Mouse (Mus musculus) forebrain, postnatal 0 days (tissue): ENCODE measurements around the gene 2310009B15Rik. TPM values are rescaled to one million over a fixed set of nuclear protein-coding genes. Genes with fewer than 3 reads are reported as not detected.
"Not testable (repeated sequence)": the region's sequence is repeated elsewhere in the genome, so short reads cannot be mapped to it uniquely, and the experiment has no call there.

Source experiments
- ATAC-seq: fragments of 200-750 bp; cut with Nextera tagmentation; 2 replicates; pipeline ENCODE4 v1.8.0; 2017; ENCODE audit warnings: mild to moderate bottlenecking, moderate library complexity
- DNase-seq: peaks from one replicate; pipeline ENCODE4 v3.0.0-alpha.2; 2015
- H3K27ac ChIP-seq: fragments of 300-500 bp; sonication (generic); 2 replicates; pipeline ENCODE4 v1.5.1; 2014; ENCODE audit warnings: low read depth, mild to moderate bottlenecking, antibody characterized with exemption, low read length, moderate library complexity, mixed read lengths
- H3K27me3 ChIP-seq: fragments of 300-500 bp; sonication (generic); 2 replicates; pipeline ENCODE4 v1.6.1; 2014; ENCODE audit warnings: mild to moderate bottlenecking, low read length, mixed read lengths; ENCODE audit not compliant: insufficient read depth
- H3K36me3 ChIP-seq: fragments of 300-500 bp; sonication (generic); 2 replicates; pipeline ENCODE4 v1.6.1; 2014; ENCODE audit warnings: mild to moderate bottlenecking, moderate library complexity; ENCODE audit not compliant: insufficient read depth
- H3K4me1 ChIP-seq: fragments of 300-500 bp; sonication (generic); 2 replicates; pipeline ENCODE4 v1.6.1; 2014; ENCODE audit warnings: antibody characterized with exemption; ENCODE audit not compliant: insufficient read depth
- H3K4me2 ChIP-seq: fragments of 300-500 bp; sonication (generic); 2 replicates; pipeline ENCODE4 v1.6.1; 2014; ENCODE audit warnings: low read depth, mild to moderate bottlenecking, moderate library complexity
- H3K4me3 ChIP-seq: fragments of 300-500 bp; sonication (generic); 2 replicates; pipeline ENCODE4 v1.5.1; 2014; ENCODE audit warnings: low read depth, low read length, mixed read lengths
- H3K9ac ChIP-seq: fragments of 300-500 bp; sonication (generic); 2 replicates; pipeline ENCODE4 v1.6.1; 2014; ENCODE audit warnings: mild to moderate bottlenecking
- H3K9me3 ChIP-seq: fragments of 300-500 bp; sonication (generic); 2 replicates; pipeline ENCODE4 v1.6.1; 2016; ENCODE audit warnings: low read length
- CTCF ChIP-seq: sonication (generic); IDR thresholded peaks from 2 replicates; pipeline ENCODE4 v1.5.1; 2016; ENCODE audit warnings: antibody characterized with exemption, control low read depth, low read depth
- WGBS: fragments of 180-500 bp; shearing (Covaris S2); extraction: QIAGEN DNeasy Blood & Tissue Kit; methylation state at CpG from one replicate; pipeline ENCODE4 v1.1.7; 2014; 5-methylcytosine and 5-hydroxymethylcytosine counted together
- polyA plus RNA-seq: library from polyadenylated mRNA; unstranded; fragments of >200 nt; fragmentation: Nextera tagmentation; extraction: Ambion mirVana; gene quantifications from 2 replicates; pipeline ENCODE4 v1.2.1, GENCODE M21; 2015
- total RNA-seq: library from RNA; depleted of rRNA; stranded (reverse); fragments of >200 nt; gene quantifications from 2 replicates; pipeline ENCODE4 v1.2.3, GENCODE M21; 2014; rRNA removed

The 2310009B15Rik gene
- 33.0 and 37.4 TPM in 2 replicates for total RNA-seq
- polyA plus RNA-seq: 41.9 and 45.8 TPM in 2 replicates

DNA sequence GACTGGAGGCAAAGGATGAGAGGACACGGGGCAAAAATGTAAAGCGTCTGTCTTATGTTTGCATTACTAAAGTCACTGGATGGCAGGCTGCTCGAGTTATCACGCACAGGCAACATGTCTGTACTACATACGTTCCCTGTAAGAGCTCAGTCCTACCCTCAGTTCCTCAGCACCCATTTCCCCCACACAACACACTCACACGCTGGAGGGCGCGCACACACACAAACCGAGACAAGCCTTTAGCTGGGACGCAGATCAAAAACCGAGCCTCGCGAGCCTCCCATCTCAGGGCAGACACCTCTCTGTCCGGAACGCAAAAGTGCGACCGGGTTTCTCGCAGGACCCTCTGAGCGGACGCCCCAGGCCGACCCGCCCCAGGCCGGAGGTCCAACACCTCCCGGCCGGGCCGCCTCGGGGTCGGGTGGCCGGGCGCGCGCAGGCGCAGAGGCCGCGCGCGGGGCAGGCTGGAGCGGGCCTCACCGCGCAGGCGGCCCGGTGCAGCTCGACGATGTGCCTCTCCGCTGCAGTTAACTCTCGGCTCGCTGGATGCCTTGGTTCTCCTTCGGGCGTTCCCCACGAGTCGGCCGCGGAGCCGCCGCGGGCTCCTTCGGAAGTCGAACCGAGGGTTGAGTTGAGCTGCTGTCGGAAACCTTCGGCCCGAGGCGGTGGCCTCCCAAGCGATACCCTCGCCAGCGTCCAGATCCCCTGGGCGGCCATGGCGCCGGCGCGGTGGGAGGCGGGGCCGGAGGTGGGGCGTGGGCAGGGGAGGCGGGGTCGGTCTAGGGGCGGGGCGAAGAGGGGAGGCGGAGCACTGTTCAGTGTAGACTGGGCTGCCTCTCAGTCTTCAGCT is at the start of gene 2310009B15Rik:
Gene 2310009B15Rik, minus strand, starts transcription at position 752 of the 850 bp plus-strand sequence.
- H3K4me2 ChIP-seq: peak within 1 kb of the TSS; percentile 39
- not testable (repeated sequence) for H3K36me3 ChIP-seq
- ATAC-seq: peak; percentile 97

DNA sequence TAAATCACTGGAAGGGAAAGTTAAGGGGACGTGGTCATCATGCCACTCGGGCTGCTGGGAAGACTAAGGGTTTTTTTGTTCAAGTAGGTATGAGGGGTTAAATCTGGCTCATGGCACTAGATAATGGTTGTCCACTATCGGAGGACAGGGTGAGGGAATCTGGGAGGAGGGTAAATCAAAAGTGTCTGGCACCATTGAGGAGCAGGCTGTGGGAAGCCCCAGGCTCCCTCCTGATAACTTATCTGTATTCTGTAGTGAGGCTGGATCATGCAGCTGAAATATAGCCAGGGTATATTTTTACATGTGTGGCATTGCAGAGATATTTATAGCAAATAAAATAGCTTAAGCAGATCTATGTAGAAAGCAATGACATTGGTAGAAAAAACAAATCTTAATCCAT is 49.6 kb upstream of the 2310009B15Rik start:
- Histone ChIP-seq H3K4me3 (no peak overlapping the region), H3K27ac (no peak overlapping the region), H3K36me3 (no peaks in the 10 kb centered on the region), H3K27me3 (no peaks in the 10 kb centered on the region), H3K4me2 (no peak overlapping the region), H3K4me1 (no peaks in the 10 kb centered on the region), H3K9me3 (no peaks in the 10 kb centered on the region), H3K9ac (no peak overlapping the region)
- WGBS: 85% methylated on average over 3 of the region's 3 CpGs
- ATAC-seq (no peak), DNase-seq (no peak)
- TF ChIP-seq CTCF: no peak

More for the DNA sequence above, at the start of gene 2310009B15Rik:
- H3K9me3 ChIP-seq, H3K27me3 ChIP-seq, H3K4me1 ChIP-seq: not testable (repeated sequence)
- H3K4me3 ChIP-seq: peak within 1 kb of the TSS; percentile 48
- peak within 1 kb of the TSS; percentile 65 for H3K9ac ChIP-seq
- under 1% methylated on average over 31 of the region's 79 CpGs for WGBS
- DNase-seq: peak; percentile 88
- peak within 1 kb of the TSS; percentile 78 for H3K27ac ChIP-seq

GRCm38 (mm10) chr1:138905092-138905765 is 48.6 kb upstream of the 2310009B15Rik start:
- no peak for DNase-seq
- no peak overlapping the region for H3K4me2 ChIP-seq
- H3K27ac ChIP-seq: no peak overlapping the region
- no peaks in the 10 kb centered on the region for H3K27me3 ChIP-seq
- ATAC-seq: no peak
- H3K9ac ChIP-seq: no peak overlapping the region
- TF ChIP-seq CTCF: no peak
- no peak overlapping the region for H3K4me3 ChIP-seq
- 91% methylated on average over 3 of the region's 3 CpGs for WGBS
- no peaks in the 10 kb centered on the region for H3K36me3 ChIP-seq
- no peaks in the 10 kb centered on the region for H3K4me1 ChIP-seq
- no peaks in the 10 kb centered on the region for H3K9me3 ChIP-seq

DNA sequence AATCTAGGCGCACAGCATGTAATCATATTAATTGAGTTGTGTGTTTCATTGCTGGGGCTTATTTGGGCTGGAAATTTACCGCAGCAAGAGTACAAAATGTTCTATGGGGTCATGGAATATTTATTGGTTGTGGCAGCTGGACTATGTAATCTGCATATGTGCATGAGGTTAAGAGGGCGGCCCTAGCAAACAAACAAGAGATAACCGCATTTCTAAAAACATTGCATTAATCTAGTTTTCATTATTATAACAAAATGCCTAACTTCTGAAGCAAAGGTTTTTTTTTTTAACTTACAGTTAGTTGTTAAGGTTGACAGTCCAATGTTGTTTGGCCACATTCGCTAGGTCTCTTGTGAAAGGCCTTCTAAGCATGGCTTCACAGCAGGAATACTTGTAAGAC is 47.2 kb upstream of the 2310009B15Rik start:
- H3K9ac ChIP-seq: no peak overlapping the region
- no peaks in the 10 kb centered on the region for H3K27me3 ChIP-seq
- H3K27ac ChIP-seq: no peak overlapping the region
- no peak for TF ChIP-seq CTCF
- H3K36me3 ChIP-seq: no peaks in the 10 kb centered on the region
- no peaks in the 10 kb centered on the region for H3K4me1 ChIP-seq
- H3K9me3 ChIP-seq: no peaks in the 10 kb centered on the region
- ATAC-seq: no peak
- no peak for DNase-seq
- H3K4me2 ChIP-seq: no peak overlapping the region
- 98% methylated on average over 5 of the region's 5 CpGs for WGBS
- no peak overlapping the region for H3K4me3 ChIP-seq

DNA sequence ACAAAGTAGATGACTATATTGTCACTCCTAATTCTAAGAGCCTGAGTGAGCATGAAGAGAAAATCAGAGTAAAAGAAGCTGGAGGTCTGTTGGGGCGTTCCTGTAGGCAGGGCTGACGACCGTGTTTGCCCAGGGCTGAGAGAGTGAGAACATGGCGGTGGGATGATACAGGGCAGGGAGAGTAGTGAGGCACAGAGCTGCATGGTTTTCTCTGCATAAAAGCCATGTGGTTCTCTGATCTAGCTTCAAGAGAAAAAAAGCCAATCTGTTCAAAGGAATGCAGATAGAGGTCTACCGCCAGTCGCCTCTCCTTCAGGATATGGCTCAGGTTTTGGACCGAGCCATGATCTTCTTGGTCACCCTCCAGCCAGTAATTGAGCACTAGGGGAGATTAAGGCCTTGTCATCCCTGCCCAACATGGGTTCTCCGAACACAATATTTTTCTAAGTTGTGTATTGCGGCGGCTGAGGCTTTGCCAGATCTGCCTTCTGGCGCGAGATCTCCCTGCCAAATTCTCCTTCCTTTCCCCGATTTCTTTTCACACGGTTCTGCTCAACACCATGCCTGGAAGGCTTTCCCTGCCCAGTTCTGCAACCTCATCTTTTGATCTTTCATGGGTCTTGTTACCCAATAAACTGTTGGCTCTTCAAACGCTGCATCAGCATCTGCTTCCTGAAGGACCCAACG is 44.9 kb upstream of the 2310009B15Rik start:
- TF ChIP-seq CTCF: no peak
- Histone ChIP-seq H3K27me3 (no peaks in the 10 kb centered on the region), H3K36me3 (no peaks in the 10 kb centered on the region), H3K9me3 (no peaks in the 10 kb centered on the region), H3K4me1 (no peaks in the 10 kb centered on the region), H3K9ac (no peak overlapping the region), H3K4me3 (no peak overlapping the region), H3K4me2 (no peak overlapping the region), H3K27ac (peak overlapping the region; percentile 29; the same call in 1 of the 2 replicates)
- 68% methylated on average over 16 of the region's 16 CpGs for WGBS
- DNase-seq (peak; percentile 82), ATAC-seq (peak; percentile 89)

GRCm38 (mm10) chr1:138896088-138896487 is 39.4 kb upstream of the 2310009B15Rik start:
- no peak overlapping the region for H3K4me3 ChIP-seq
- 84% methylated on average over 3 of the region's 3 CpGs for WGBS
- no peak overlapping the region for H3K27ac ChIP-seq
- no peaks in the 10 kb centered on the region for H3K27me3 ChIP-seq
- TF ChIP-seq CTCF: no peak
- H3K9ac ChIP-seq: no peak overlapping the region
- H3K9me3 ChIP-seq: no peaks in the 10 kb centered on the region
- ATAC-seq (no peak), DNase-seq (no peak)
- no peak overlapping the region for H3K4me2 ChIP-seq
- no peaks in the 10 kb centered on the region for H3K36me3 ChIP-seq
- no peaks in the 10 kb centered on the region for H3K4me1 ChIP-seq
